In the genomic region with DNA sequence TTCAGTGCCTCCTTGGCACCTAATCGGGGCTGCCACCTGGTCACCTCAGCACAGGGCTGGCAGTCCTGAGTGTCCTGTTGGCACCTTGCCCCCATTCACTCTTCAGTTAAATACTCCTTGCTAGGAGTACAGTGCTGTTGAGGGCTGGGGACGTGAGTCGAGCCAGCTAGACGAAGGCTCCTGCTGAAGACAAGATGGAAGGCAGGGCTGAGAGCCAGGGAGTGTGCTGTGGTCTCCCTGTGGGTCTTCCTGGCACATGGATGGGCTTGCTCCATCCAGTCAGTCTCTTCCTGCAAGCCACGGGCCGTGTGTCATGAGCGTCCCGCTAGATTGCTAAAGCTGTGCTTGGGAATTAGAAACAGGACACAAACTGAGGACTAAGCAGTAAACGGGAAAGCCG, we compare ENCODE assay signal across 9 mouse cellular contexts. TPM values are rescaled to one million over a fixed set of nuclear protein-coding genes. Genes with fewer than 3 reads are reported as not detected.
DNase-seq lines count a peak whose midpoint lies in the region; ATAC-seq lines count a peak whose summit lies in the region.
"Had no signal": no experiment of that assay in that cellular context is flagged by ENCODE, and none has a peak within 500 bp of the region (broad histone marks: within the 10 kb centered on the region; RNA-seq: fewer than 3 reads in every experiment).

No protein-coding gene starts in this region.

- 61% methylated on average over 10 of the region's 10 CpGs for WGBS in heart, embryonic 15.5 days
- 82% methylated on average over 10 of the region's 10 CpGs for WGBS in neural tube, embryonic 12.5 days
- 81% methylated on average over 10 of the region's 10 CpGs for WGBS in stomach, embryonic 16.5 days

- intact Hi-C loops in left cerebral cortex, postnatal 36 days (cut with DNase I) = loop anchor here (10.0 kb wide), 1 partner anchor 220 kb away; the partner anchor contains the start of gene Epas1

- no peaks in the 10 kb centered on the region for H3K36me3 ChIP-seq in heart, embryonic 15.5 days
- H3K36me3 ChIP-seq in neural tube, embryonic 12.5 days = no peaks in the 10 kb centered on the region
- H3K36me3 ChIP-seq in stomach, embryonic 16.5 days (ENCODE audit: control insufficient read depth, insufficient read depth, low read length) = no peaks in the 10 kb centered on the region

- H3K27ac ChIP-seq in heart, embryonic 15.5 days = peak overlapping the region; percentile 21; the same call in 1 of the 2 replicates
- no peak overlapping the region for H3K27ac ChIP-seq in neural tube, embryonic 12.5 days
- peak overlapping the region; percentile 36 for H3K27ac ChIP-seq in stomach, embryonic 16.5 days (ENCODE audit: low read length)

- no peak overlapping the region for H3K9ac ChIP-seq in heart, embryonic 15.5 days
- no peak overlapping the region for H3K9ac ChIP-seq in neural tube, embryonic 12.5 days
- 0 out of 2 replicates have a peak overlapping the region, but pooled peaks have one; percentile 29 for H3K9ac ChIP-seq in stomach, embryonic 16.5 days (ENCODE audit: low read length)

- peaks cover 39% of the 10 kb centered on the region for H3K4me1 ChIP-seq in heart, embryonic 15.5 days (replicated peaks)
- 0 out of 2 replicates have a peak, but pooled peaks cover 10% of the 10 kb centered on the region for H3K4me1 ChIP-seq in neural tube, embryonic 12.5 days
- peaks cover 12% of the 10 kb centered on the region for H3K4me1 ChIP-seq in stomach, embryonic 16.5 days (ENCODE audit: control insufficient read depth, insufficient read depth, low read length)

- no peak overlapping the region for H3K4me2 ChIP-seq in heart, embryonic 15.5 days
- no peak overlapping the region for H3K4me2 ChIP-seq in neural tube, embryonic 12.5 days (replicated peaks)
- H3K4me2 ChIP-seq in stomach, embryonic 16.5 days (ENCODE audit: low read depth, low read length) = no peak overlapping the region

- H3K4me3 ChIP-seq in heart, embryonic 15.5 days = no peak overlapping the region
- H3K4me3 ChIP-seq in neural tube, embryonic 12.5 days = no peak overlapping the region
- no peak overlapping the region for H3K4me3 ChIP-seq in stomach, embryonic 16.5 days (replicated peaks; ENCODE audit: low read length)

- no peak for DNase-seq in heart, adult 9 months (ENCODE audit: low spot score in 2 of 2)
- DNase-seq in neural tube, embryonic 10.5 days (ENCODE audit: extremely low spot score, low spot score) = no peak
- DNase-seq in kidney, postnatal 25 days = peak; percentile 12 to 58
- no peak for DNase-seq in frontal cortex, postnatal 36 days (ENCODE audit: low spot score in 2 of 2)
- no peak for DNase-seq in left cerebral cortex, postnatal 36 days (ENCODE audit: low spot score in 2 of 2)

- no peak for ATAC-seq in heart, embryonic 15.5 days (replicated peaks; ENCODE audit: insufficient number of reproducible peaks, insufficient read depth, low FRiP score, low read depth)
- ATAC-seq in neural tube, embryonic 12.5 days (ENCODE audit: low FRiP score, low read depth) = 0 out of 2 replicates have a peak, but pooled peaks have one; percentile 41
- ATAC-seq in stomach, embryonic 16.5 days (ENCODE audit: insufficient read depth, low FRiP score) = no peak

- no peaks in the 10 kb centered on the region for H3K27me3 ChIP-seq in heart, embryonic 15.5 days
- H3K27me3 ChIP-seq in neural tube, embryonic 12.5 days (replicated peaks) = no peaks in the 10 kb centered on the region
- no peaks in the 10 kb centered on the region for H3K27me3 ChIP-seq in stomach, embryonic 16.5 days (ENCODE audit: control insufficient read depth, insufficient read depth, low read length)

- no peaks in the 10 kb centered on the region for H3K9me3 ChIP-seq in heart, embryonic 15.5 days (replicated peaks)
- H3K9me3 ChIP-seq in neural tube, embryonic 12.5 days = no peaks in the 10 kb centered on the region
- H3K9me3 ChIP-seq in stomach, embryonic 16.5 days (replicated peaks; ENCODE audit: control insufficient read depth, low read length) = no peaks in the 10 kb centered on the region

RNA-seq across cellular contexts. Expression of gene Gm10309, which starts 30.1 kb away (rescaled TPM):
- polyA plus RNA-seq in heart, embryonic 15.5 days (2015; fragmentation: Nextera tagmentation; extraction: Ambion mirVana) = 0.25 and 0.39 TPM in 2 replicates
- 0.26 and 0.82 TPM in 2 replicates for polyA plus RNA-seq in neural tube, embryonic 12.5 days (2016; fragmentation: Nextera tagmentation; extraction: Ambion mirVana)
- polyA plus RNA-seq in stomach, embryonic 16.5 days (2015; fragmentation: Nextera tagmentation; extraction: Ambion mirVana) = 0.19 and 0.34 TPM in 2 replicates
- not detected for total RNA-seq in left cerebral cortex, postnatal 36 days (2021)
- total RNA-seq: gastrocnemius, postnatal 36 days had no signal

Comparison
In these comparisons a context has a peak if more than half of its experiments do, and no peak if none do; other contexts are left out.
1. DNase-seq: peak in kidney, postnatal 25 days (2 of 2); none in heart, adult 9 months (0 of 2), neural tube, embryonic 10.5 days (single experiment), frontal cortex, postnatal 36 days (0 of 2) and left cerebral cortex, postnatal 36 days (0 of 2).